Mouse (Mus musculus): ENCODE measurements at regions not wholly inside any gene's neighbourhood (a gene's known extent, or its start where the extent isn't known, plus 50 kb on each side); places are given as distances from the start of the nearest gene placed in this dataset.

GRCm38 (mm10) chr10:98417807-98418743 lies 496.1 kb upstream of the Atp2b1 start:
- DNase-seq (ENCODE audit: low spot score in 2 of 2), result peak in 1 of 2 experiments; percentile 27

- no peak for DNase-seq (ENCODE audit: low spot score in 2 of 2)
Observed at GRCm38 (mm10) chr10:98424450-98424849, 489.8 kb upstream of the Atp2b1 start.

- DNase-seq (ENCODE audit: low spot score in 2 of 2), result no peak
Observed at GRCm38 (mm10) chr10:98434974-98435373, 479.2 kb upstream of the Atp2b1 start.

GRCm38 (mm10) chr10:98461538-98461937 lies 452.7 kb upstream of the Atp2b1 start:
- DNase-seq (ENCODE audit: low spot score in 2 of 2), result no peak

GRCm38 (mm10) chr10:98474581-98474980 lies 439.6 kb upstream of the Atp2b1 start:
- no peak for DNase-seq (ENCODE audit: low spot score in 2 of 2)

GRCm38 (mm10) chr10:98485751-98486681 lies 428.2 kb upstream of the Atp2b1 start:
- peak; percentile 80 to 92 for DNase-seq (ENCODE audit: low spot score in 2 of 2)

- peak; percentile 45 to 82 for DNase-seq (ENCODE audit: low spot score in 2 of 2)
Observed at GRCm38 (mm10) chr10:98494354-98494753, 419.9 kb upstream of the Atp2b1 start.

GRCm38 (mm10) chr10:98496254-98496653 lies 418.0 kb upstream of the Atp2b1 start:
- no peak for DNase-seq (ENCODE audit: low spot score in 2 of 2)

- DNase-seq (ENCODE audit: low spot score in 2 of 2), result no peak
Observed at GRCm38 (mm10) chr10:98500315-98500714, 413.9 kb upstream of the Atp2b1 start.

- DNase-seq (ENCODE audit: low spot score in 2 of 2), result no peak
Observed at GRCm38 (mm10) chr10:98501566-98501965, 412.6 kb upstream of the Atp2b1 start.

GRCm38 (mm10) chr10:98504524-98504923 lies 409.7 kb upstream of the Atp2b1 start:
- DNase-seq (ENCODE audit: low spot score in 2 of 2), result no peak

- DNase-seq (ENCODE audit: low spot score in 2 of 2), result no peak
Observed at GRCm38 (mm10) chr10:98508515-98509143, 405.6 kb upstream of the Atp2b1 start.

GRCm38 (mm10) chr10:98514836-98515235 lies 399.4 kb upstream of the Atp2b1 start:
- DNase-seq (ENCODE audit: low spot score in 2 of 2), result no peak

- no peak for DNase-seq (ENCODE audit: low spot score in 2 of 2)
Observed at GRCm38 (mm10) chr10:98517609-98518008, 396.6 kb upstream of the Atp2b1 start.

GRCm38 (mm10) chr10:98529565-98529964 lies 384.6 kb upstream of the Atp2b1 start:
- DNase-seq (ENCODE audit: low spot score in 2 of 2), result peak in 1 of 2 experiments; percentile 27

GRCm38 (mm10) chr10:98531425-98531824 lies 382.8 kb upstream of the Atp2b1 start:
- no peak for DNase-seq (ENCODE audit: low spot score in 2 of 2)

- no peak for DNase-seq (ENCODE audit: low spot score in 2 of 2)
Observed at GRCm38 (mm10) chr10:98538706-98539105, 375.5 kb upstream of the Atp2b1 start.

- DNase-seq (ENCODE audit: low spot score in 2 of 2), result no peak
Observed at GRCm38 (mm10) chr10:98541062-98541461, 373.1 kb upstream of the Atp2b1 start.

GRCm38 (mm10) chr10:98542072-98542471 lies 372.1 kb upstream of the Atp2b1 start:
- DNase-seq (ENCODE audit: low spot score in 2 of 2), result no peak

GRCm38 (mm10) chr10:98543253-98543997 lies 370.8 kb upstream of the Atp2b1 start:
- no peak for DNase-seq (ENCODE audit: low spot score in 2 of 2)

- DNase-seq (ENCODE audit: low spot score in 2 of 2), result no peak
Observed at GRCm38 (mm10) chr10:98543998-98544349, 370.2 kb upstream of the Atp2b1 start.

All from layer of hippocampus, adult 18-20 months (tissue).